Mouse (Mus musculus) liver, adult 2 months (tissue): ENCODE measurements around the gene Krt28. TPM values are rescaled to one million over a fixed set of nuclear protein-coding genes. Genes with fewer than 3 reads are reported as not detected.

Source experiments
- DNase-seq: peaks from one replicate; pipeline ENCODE4 v3.0.0-alpha.2; 2011; ENCODE audit warnings: low read depth, low spot score; ENCODE audit errors: extremely low read depth
- H3K27ac ChIP-seq: fragments of 200-500 bp; replicated peaks from 2 replicates; pipeline ENCODE4 v1.5.1; 2012; ENCODE audit warnings: low read depth, mild to moderate bottlenecking, control low read depth, inconsistent platforms, low read length; ENCODE audit not compliant: insufficient read depth
- H3K27me3 ChIP-seq: fragments of 200-500 bp; 2 replicates; pipeline ENCODE4 v1.6.1; 2012; ENCODE audit warnings: mild to moderate bottlenecking, moderate library complexity, low read length, inconsistent platforms; ENCODE audit not compliant: control insufficient read depth, insufficient read depth
- H3K36me3 ChIP-seq: fragments of 200-500 bp; 2 replicates; pipeline ENCODE4 v1.6.1; 2012; ENCODE audit warnings: low read length, inconsistent platforms; ENCODE audit not compliant: control insufficient read depth, insufficient read depth
- H3K4me1 ChIP-seq: fragments of 200-500 bp; 2 replicates; pipeline ENCODE4 v1.6.1; 2011; ENCODE audit warnings: low read length; ENCODE audit not compliant: control insufficient read depth, insufficient read depth
- H3K4me3 ChIP-seq: fragments of 200-500 bp; 2 replicates; pipeline ENCODE4 v1.5.1; 2011; ENCODE audit warnings: low read depth, mild to moderate bottlenecking, control low read depth, low read length, moderate library complexity; ENCODE audit not compliant: insufficient read depth
- H3K79me2 ChIP-seq: fragments of 200-500 bp; 2 replicates; pipeline ENCODE4 v1.6.1; 2012; ENCODE audit warnings: inconsistent platforms, mild to moderate bottlenecking, low read length, moderate library complexity; ENCODE audit not compliant: control insufficient read depth, insufficient read depth
- H3K9ac ChIP-seq: fragments of 200-500 bp; 2 replicates; pipeline ENCODE4 v1.6.1; 2012; ENCODE audit warnings: low read depth, mild to moderate bottlenecking, control low read depth, inconsistent platforms, low read length
- CTCF ChIP-seq: fragments of 200-500 bp; IDR thresholded peaks from 2 replicates; pipeline ENCODE4 v1.5.1; 2011; ENCODE audit warnings: low read depth, low read length, control low read depth
- POLR2A ChIP-seq: fragments of 200-500 bp; IDR thresholded peaks from 2 replicates; pipeline ENCODE4 v1.6.1; 2011; ENCODE audit warnings: low read length, control low read depth; ENCODE audit not compliant: insufficient read depth; ENCODE audit errors: extremely low read depth
- WGBS: fragments of 180-500 bp; shearing (Covaris S2); methylation state at CpG from one replicate; pipeline ENCODE4 v1.1.7; 2018; 5-methylcytosine and 5-hydroxymethylcytosine counted together
- polyA plus RNA-seq: library from polyadenylated mRNA; depleted of rRNA; stranded (reverse); fragments of >200 nt; gene quantifications from 2 replicates; pipeline ENCODE4 v1.2.3, GENCODE M21; 2012
- total RNA-seq: library from RNA; depleted of rRNA; stranded (reverse); fragments of >200 nt; gene quantifications from 2 replicates; pipeline ENCODE4 v1.2.3, GENCODE M21; 2014

Krt28 gene
- total and polyA plus RNA-seq, 2 experiments, result not detected

GRCm38 (mm10) chr11:99396034-99396433 lies 21.3 kb upstream of the Krt28 start:
- 55% methylated on average over 3 of the region's 3 CpGs for WGBS

GRCm38 (mm10) chr11:99392492-99392891 lies 17.8 kb upstream of the Krt28 start:
- Histone ChIP-seq H3K79me2 (no peaks in the 10 kb centered on the region), H3K36me3 (no peaks in the 10 kb centered on the region), H3K27me3 (no peaks in the 10 kb centered on the region), H3K4me3 (no peak overlapping the region), H3K27ac (no peak overlapping the region), H3K4me1 (no peaks in the 10 kb centered on the region), H3K9ac (no peak overlapping the region)
- no peak for DNase-seq
- TF ChIP-seq POLR2A (no peak), CTCF (no peak)
- WGBS, result 76% methylated on average over 10 of the region's 10 CpGs

More at GRCm38 (mm10) chr11:99396034-99396433, 21.3 kb upstream of the Krt28 start:
- no peak for DNase-seq
- H3K27me3 ChIP-seq, result peaks cover 6% of the 10 kb centered on the region; the same call in 1 of the 2 replicates
- H3K4me3 ChIP-seq, result no peak overlapping the region
- H3K79me2 ChIP-seq, result no peaks in the 10 kb centered on the region
- H3K4me1 ChIP-seq, result no peaks in the 10 kb centered on the region
- no peaks in the 10 kb centered on the region for H3K36me3 ChIP-seq
- no peak overlapping the region for H3K27ac ChIP-seq
- H3K9ac ChIP-seq, result no peak overlapping the region
- TF ChIP-seq CTCF (no peak), POLR2A (no peak)

- Histone ChIP-seq H3K27me3 (no peaks in the 10 kb centered on the region), H3K4me1 (peaks cover 2% of the 10 kb centered on the region; the same call in 1 of the 2 replicates), H3K36me3 (no peaks in the 10 kb centered on the region), H3K9ac (no peak overlapping the region), H3K4me3 (no peak overlapping the region), H3K27ac (no peak overlapping the region), H3K79me2 (no peaks in the 10 kb centered on the region)
- WGBS, result 84% methylated on average over 6 of the region's 6 CpGs
- TF ChIP-seq CTCF (no peak), POLR2A (no peak)
- DNase-seq, result no peak
Measured at GRCm38 (mm10) chr11:99391375-99391774, 16.7 kb upstream of the Krt28 start.

GRCm38 (mm10) chr11:99390866-99391265 lies 16.2 kb upstream of the Krt28 start:
- Histone ChIP-seq H3K36me3 (no peaks in the 10 kb centered on the region), H3K27me3 (no peaks in the 10 kb centered on the region), H3K9ac (no peak overlapping the region), H3K4me3 (no peak overlapping the region), H3K79me2 (no peaks in the 10 kb centered on the region), H3K4me1 (peaks cover 2% of the 10 kb centered on the region; the same call in 1 of the 2 replicates), H3K27ac (no peak overlapping the region)
- 70% methylated on average over 7 of the region's 7 CpGs for WGBS
- no peak for TF ChIP-seq POLR2A
- DNase-seq, result no peak

GRCm38 (mm10) chr11:99389264-99389663 lies 14.6 kb upstream of the Krt28 start, which contains the start of gene Krt10:
Gene Krt10 (minus strand): TSS chr11:99389364.
- Histone ChIP-seq H3K4me3 (no peak within 1 kb of the TSS), H3K4me1 (peaks cover 2% of the 10 kb centered on the region; the same call in 1 of the 2 replicates), H3K79me2 (no peaks in the 10 kb centered on the region), H3K36me3 (no peaks in the 10 kb centered on the region), H3K27ac (no peak within 1 kb of the TSS), H3K27me3 (no peaks in the 10 kb centered on the region), H3K9ac (no peak within 1 kb of the TSS)
- WGBS, result 90% methylated on average over 4 of the region's 4 CpGs
- no peak for TF ChIP-seq POLR2A
- no peak for TF ChIP-seq CTCF
- no peak for DNase-seq

- Histone ChIP-seq H3K36me3 (no peaks in the 10 kb centered on the region), H3K4me3 (no peak overlapping the region), H3K9ac (no peak overlapping the region), H3K27ac (no peak overlapping the region), H3K27me3 (no peaks in the 10 kb centered on the region), H3K4me1 (peaks cover 2% of the 10 kb centered on the region; the same call in 1 of the 2 replicates), H3K79me2 (no peaks in the 10 kb centered on the region)
- 91% methylated on average over 18 of the region's 18 CpGs for WGBS
- DNase-seq, result no peak
- TF ChIP-seq CTCF, result no peak
- no peak for TF ChIP-seq POLR2A
Measured at GRCm38 (mm10) chr11:99388661-99389060, 14.0 kb upstream of the Krt28 start.
